Mouse (Mus musculus) small intestine, adult 2 months (tissue): ENCODE measurements around the gene Bcl7a.

ENCODE experiments used
- CTCF ChIP-seq: fragments of 200-500 bp; IDR thresholded peaks from 2 replicates; pipeline ENCODE4 v1.5.1; 2012; ENCODE audit warnings: low read depth, mild to moderate bottlenecking, control low read depth, inconsistent platforms, low read length, moderate library complexity, mixed read lengths; ENCODE audit not compliant: insufficient replicate concordance, insufficient read length; ENCODE audit errors: extremely low read depth
- POLR2A ChIP-seq: fragments of 200-500 bp; IDR thresholded peaks from 2 replicates; pipeline ENCODE4 v1.6.1; 2012; ENCODE audit warnings: low read depth, mild to moderate bottlenecking, control low read depth, inconsistent platforms, low read length, moderate library complexity

DNA sequence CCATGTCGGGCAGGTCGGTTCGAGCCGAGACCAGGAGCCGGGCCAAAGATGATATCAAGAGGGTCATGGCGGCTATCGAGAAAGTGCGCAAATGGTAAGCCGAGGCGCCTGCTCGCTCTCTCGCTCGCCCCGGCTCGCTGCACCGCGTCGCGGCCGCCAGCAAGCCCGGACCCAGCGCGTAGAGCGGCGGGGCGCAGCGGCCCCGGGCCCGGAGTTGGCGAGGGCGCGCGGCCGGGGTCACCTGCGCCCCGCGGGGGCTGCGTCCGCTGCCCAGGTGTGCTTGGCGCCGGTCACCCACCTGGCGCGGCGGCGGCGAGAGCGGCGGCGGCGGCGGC is 961 bp downstream of the Bcl7a start:
- TF ChIP-seq POLR2A (no peak), CTCF (no peak)
